Mouse (Mus musculus) G1E (cell line): Measurements from ENCODE around the gene Lkaaear1. TPM values are rescaled to one million over a fixed set of nuclear protein-coding genes. Genes with fewer than 3 reads are reported as not detected.

Source experiments
- ATAC-seq: 2 replicates; pipeline ENCODE4 v1.8.0; 2016; ENCODE audit warnings: mild to moderate bottlenecking; ENCODE audit not compliant: insufficient number of reproducible peaks, poor library complexity, low FRiP score, severe bottlenecking; ENCODE audit errors: extremely low read depth
- DNase-seq: peaks from one replicate; pipeline ENCODE4 v3.0.0; 2012; ENCODE audit warnings: low spot score
- H3K27me3 ChIP-seq: 2 replicates; pipeline ENCODE4 v1.6.1; 2012; ENCODE audit warnings: mild to moderate bottlenecking, low read length, inconsistent platforms; ENCODE audit not compliant: insufficient read depth
- H3K36me3 ChIP-seq: replicated peaks from 2 replicates; pipeline ENCODE3; 2012; ENCODE audit warnings: mild to moderate bottlenecking, inconsistent platforms
- H3K4me1 ChIP-seq: 2 replicates; pipeline ENCODE4 v1.6.1; 2012; ENCODE audit warnings: low read depth, low read length, inconsistent platforms, mixed read lengths; ENCODE audit not compliant: insufficient read depth
- H3K4me3 ChIP-seq: 2 replicates; pipeline ENCODE4 v1.5.1; 2012; ENCODE audit warnings: low read depth, mild to moderate bottlenecking, inconsistent platforms, low read length, moderate library complexity, mixed read lengths
- H3K9me3 ChIP-seq: replicated peaks from 2 replicates; pipeline ENCODE4 v1.6.1; 2012; ENCODE audit warnings: inconsistent platforms
- CTCF ChIP-seq: IDR thresholded peaks from 2 replicates; pipeline ENCODE4 v1.5.1; 2012; ENCODE audit warnings: low read depth, low read length, inconsistent platforms, mixed read lengths
- GATA1 ChIP-seq: IDR thresholded peaks from 2 replicates; pipeline ENCODE4 v1.6.1; 2012; ENCODE audit warnings: borderline replicate concordance, low read length, inconsistent platforms, mixed read lengths
- GATA2 ChIP-seq: IDR thresholded peaks from 2 replicates; pipeline ENCODE4 v1.6.1; 2012; ENCODE audit warnings: low read depth, low read length, inconsistent platforms, borderline replicate concordance
- POLR2AphosphoS5 ChIP-seq: IDR thresholded peaks from 2 replicates; pipeline ENCODE4 v1.6.1; 2012; ENCODE audit warnings: low read depth, low read length, inconsistent platforms; ENCODE audit not compliant: insufficient replicate concordance
- TAL1 ChIP-seq: conservative IDR thresholded peaks from 2 replicates; pipeline ENCODE4 v1.6.1; 2012; ENCODE audit warnings: low read depth, low read length, inconsistent platforms, mixed read lengths
- polyA plus RNA-seq: library from polyadenylated mRNA; stranded (reverse); fragments of >175 nt; gene quantifications from 2 replicates; pipeline ENCODE4 v1.2.3, GENCODE M21; 2012
- total RNA-seq, 2 experiments: library from RNA; stranded (forward) in 1 of 2; stranded (reverse) in 1 of 2; fragments of 200-1000 nt in 1 of 2; fragments of >200 nt in 1 of 2; fragmentation: Nextera tagmentation in 1 of 2; gene quantifications; 2 replicates each; pipeline ENCODE4 v1.2.3; 2014 to 2017

Lkaaear1 gene
- total and polyA plus RNA-seq, 3 experiments, result not detected

DNA sequence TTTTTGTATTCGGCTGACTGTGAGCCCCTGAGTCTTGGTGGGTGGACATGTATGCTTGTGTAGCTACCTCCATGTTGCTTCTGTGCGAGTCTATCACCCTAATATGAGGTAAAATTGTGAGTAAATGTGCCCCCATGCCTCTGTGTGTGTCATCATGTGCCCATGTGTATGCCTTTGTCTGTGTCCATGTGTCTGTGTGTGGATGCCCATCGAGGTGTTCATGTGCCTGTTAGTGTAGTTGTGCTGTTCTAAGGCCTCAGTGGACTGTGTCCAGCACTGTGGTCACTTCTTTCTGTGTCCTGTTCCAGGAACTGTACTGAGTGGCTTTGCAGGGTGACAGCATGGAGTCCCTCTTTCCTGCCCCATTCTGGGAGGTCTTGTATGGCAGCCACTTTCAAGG lies 17.1 kb upstream of the Lkaaear1 start:
- DNase-seq (no peak), ATAC-seq (no peak)
- Histone ChIP-seq H3K27me3 (peaks cover 21% of the 10 kb centered on the region), H3K36me3 (no peaks in the 10 kb centered on the region), H3K4me3 (no peak overlapping the region), H3K9me3 (no peaks in the 10 kb centered on the region), H3K4me1 (no peaks in the 10 kb centered on the region)
- TF ChIP-seq POLR2AphosphoS5, result no peak
- no peak for TF ChIP-seq TAL1
- no peak for TF ChIP-seq CTCF
- no peak for TF ChIP-seq GATA2
- no peak for TF ChIP-seq GATA1

DNA sequence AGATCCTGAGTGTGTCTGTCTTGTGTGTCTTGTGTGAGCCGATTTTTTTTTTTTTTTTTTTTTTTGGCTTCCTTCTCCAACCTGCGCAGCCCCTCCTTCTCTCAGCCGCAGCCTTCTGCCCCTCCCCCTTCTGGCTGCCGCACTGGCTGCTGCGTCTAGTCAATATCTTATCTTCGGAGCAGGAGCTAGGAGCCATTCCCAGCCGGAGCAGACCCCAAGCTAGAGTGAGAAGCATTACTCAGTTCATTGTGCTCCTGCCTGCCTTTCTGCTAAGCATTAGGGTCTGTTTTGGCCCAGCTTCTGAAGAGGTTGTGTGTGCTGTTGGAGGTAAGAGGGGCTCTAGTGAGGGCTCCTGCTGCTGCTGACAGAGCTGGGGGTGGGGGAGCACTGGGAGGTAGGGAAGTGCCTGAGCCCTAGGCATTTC lies 16.7 kb upstream of the Lkaaear1 start, which contains the start of gene Oprl1:
Gene Oprl1 (plus strand): TSS at position 114 of the 424 bp plus-strand sequence.
- peaks cover 21% of the 10 kb centered on the region for H3K27me3 ChIP-seq
- DNase-seq (no peak), ATAC-seq (no peak)
- no peaks in the 10 kb centered on the region for H3K4me1 ChIP-seq
- H3K4me3 ChIP-seq, result no peak within 1 kb of the TSS
- no peaks in the 10 kb centered on the region for H3K9me3 ChIP-seq
- TF ChIP-seq CTCF (no peak), GATA2 (no peak), POLR2AphosphoS5 (no peak), TAL1 (no peak), GATA1 (no peak)
- H3K36me3 ChIP-seq, result no peaks in the 10 kb centered on the region

GRCm38 (mm10) chr2:181713749-181714148 lies 15.5 kb upstream of the Lkaaear1 start:
- Histone ChIP-seq H3K4me1 (no peaks in the 10 kb centered on the region), H3K36me3 (no peaks in the 10 kb centered on the region), H3K4me3 (no peak overlapping the region), H3K27me3 (peaks cover 22% of the 10 kb centered on the region), H3K9me3 (no peaks in the 10 kb centered on the region)
- DNase-seq (no peak), ATAC-seq (no peak)
- no peak for TF ChIP-seq POLR2AphosphoS5
- TF ChIP-seq TAL1, result no peak
- TF ChIP-seq GATA1, result no peak
- TF ChIP-seq CTCF, result no peak
- no peak for TF ChIP-seq GATA2

DNA sequence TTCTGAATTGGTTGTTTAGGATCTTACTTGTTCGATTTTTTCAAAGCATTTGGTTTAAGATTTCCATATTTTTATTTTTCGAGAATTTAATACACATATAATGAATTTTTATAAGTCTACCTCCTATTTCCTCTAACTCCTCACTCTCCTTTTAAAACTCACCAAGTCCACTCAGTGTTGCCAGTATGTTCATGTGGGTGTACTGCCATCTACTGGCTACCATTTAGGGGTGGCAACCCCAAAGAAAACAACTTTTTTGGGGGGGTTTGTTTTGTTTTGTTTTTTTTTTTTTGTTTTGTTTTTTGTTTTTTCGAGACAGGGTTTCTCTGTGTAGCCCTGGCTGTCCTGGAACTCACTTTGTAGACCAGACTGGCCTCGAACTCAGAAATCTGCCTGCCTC lies 8.4 kb upstream of the Lkaaear1 start:
- H3K9me3 ChIP-seq, result no peaks in the 10 kb centered on the region
- no peaks in the 10 kb centered on the region for H3K36me3 ChIP-seq
- DNase-seq (peak; percentile 38), ATAC-seq (no peak)
- no peaks in the 10 kb centered on the region for H3K4me1 ChIP-seq
- no peak for TF ChIP-seq GATA1
- no peak for TF ChIP-seq GATA2
- no peak for TF ChIP-seq CTCF
- no peak overlapping the region for H3K4me3 ChIP-seq
- H3K27me3 ChIP-seq, result peaks cover 6% of the 10 kb centered on the region

GRCm38 (mm10) chr2:181696801-181697420 lies 1.3 kb downstream of the Lkaaear1 start:
- Histone ChIP-seq H3K36me3 (peaks cover 4% of the 10 kb centered on the region), H3K27me3 (peaks cover 38% of the 10 kb centered on the region), H3K4me1 (peaks cover 26% of the 10 kb centered on the region), H3K9me3 (no peaks in the 10 kb centered on the region), H3K4me3 (no peak overlapping the region)
- DNase-seq (no peak), ATAC-seq (no peak)
- TF ChIP-seq CTCF (no peak), GATA1 (no peak), TAL1 (no peak), GATA2 (no peak), POLR2AphosphoS5 (no peak)

GRCm38 (mm10) chr2:181695776-181696175 lies 2.5 kb downstream of the Lkaaear1 start:
- H3K27me3 ChIP-seq, result peaks cover 38% of the 10 kb centered on the region
- H3K4me3 ChIP-seq, result no peak overlapping the region
- ATAC-seq (no peak), DNase-seq (no peak)
- peaks cover 32% of the 10 kb centered on the region for H3K4me1 ChIP-seq
- TF ChIP-seq CTCF, result no peak
- no peak for TF ChIP-seq GATA2
- TF ChIP-seq POLR2AphosphoS5, result no peak
- no peak for TF ChIP-seq TAL1
- TF ChIP-seq GATA1, result no peak
- peaks cover 15% of the 10 kb centered on the region for H3K36me3 ChIP-seq
- no peaks in the 10 kb centered on the region for H3K9me3 ChIP-seq
